Mouse (Mus musculus): ENCODE measurements around the gene Mbd6.
"Not testable (repeated sequence)": the region's sequence is repeated elsewhere in the genome, so short reads cannot be mapped to it uniquely, and the experiment has no call there.

The Mbd6 gene

DNA sequence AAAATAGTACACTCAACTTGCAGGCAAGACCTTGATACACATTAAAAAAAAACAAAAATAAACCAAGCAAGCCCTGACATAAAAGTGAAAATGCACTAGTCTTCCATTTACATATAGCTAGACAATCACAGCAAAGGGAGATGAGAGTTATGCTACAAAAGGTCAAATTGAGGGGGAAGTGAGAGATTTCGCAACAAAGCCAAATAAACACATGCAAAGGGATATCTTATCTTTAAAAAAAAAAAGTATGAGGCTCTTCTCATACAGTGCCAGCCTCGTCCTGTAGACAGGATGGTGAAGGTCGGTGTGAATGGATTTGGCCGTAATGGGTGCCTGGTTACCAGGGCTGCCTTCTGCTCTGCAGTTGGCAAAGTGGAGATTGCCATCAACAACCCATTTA lies 24.0 kb upstream of the Mbd6 start:
- no peak for DNase-seq (ENCODE audit: low spot score in 2 of 2)

DNA sequence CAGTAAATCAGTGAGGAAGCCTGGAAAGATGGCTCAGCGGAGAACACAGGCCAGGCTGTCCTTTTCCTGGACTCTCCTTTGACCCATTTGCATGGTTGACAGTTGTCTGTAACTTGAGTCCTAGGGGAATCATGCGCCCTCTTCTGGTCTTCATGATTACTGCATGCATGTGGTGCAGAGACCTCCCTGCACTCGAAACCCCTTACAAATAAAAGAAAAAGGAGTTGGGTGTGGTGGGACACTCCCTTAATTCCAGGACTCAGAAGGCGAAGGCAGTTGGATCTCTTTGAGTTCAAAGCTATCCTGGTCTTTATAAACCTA lies 23.5 kb upstream of the Mbd6 start:
- DNase-seq (ENCODE audit: low spot score in 2 of 2): peak; percentile 70 to 85

DNA sequence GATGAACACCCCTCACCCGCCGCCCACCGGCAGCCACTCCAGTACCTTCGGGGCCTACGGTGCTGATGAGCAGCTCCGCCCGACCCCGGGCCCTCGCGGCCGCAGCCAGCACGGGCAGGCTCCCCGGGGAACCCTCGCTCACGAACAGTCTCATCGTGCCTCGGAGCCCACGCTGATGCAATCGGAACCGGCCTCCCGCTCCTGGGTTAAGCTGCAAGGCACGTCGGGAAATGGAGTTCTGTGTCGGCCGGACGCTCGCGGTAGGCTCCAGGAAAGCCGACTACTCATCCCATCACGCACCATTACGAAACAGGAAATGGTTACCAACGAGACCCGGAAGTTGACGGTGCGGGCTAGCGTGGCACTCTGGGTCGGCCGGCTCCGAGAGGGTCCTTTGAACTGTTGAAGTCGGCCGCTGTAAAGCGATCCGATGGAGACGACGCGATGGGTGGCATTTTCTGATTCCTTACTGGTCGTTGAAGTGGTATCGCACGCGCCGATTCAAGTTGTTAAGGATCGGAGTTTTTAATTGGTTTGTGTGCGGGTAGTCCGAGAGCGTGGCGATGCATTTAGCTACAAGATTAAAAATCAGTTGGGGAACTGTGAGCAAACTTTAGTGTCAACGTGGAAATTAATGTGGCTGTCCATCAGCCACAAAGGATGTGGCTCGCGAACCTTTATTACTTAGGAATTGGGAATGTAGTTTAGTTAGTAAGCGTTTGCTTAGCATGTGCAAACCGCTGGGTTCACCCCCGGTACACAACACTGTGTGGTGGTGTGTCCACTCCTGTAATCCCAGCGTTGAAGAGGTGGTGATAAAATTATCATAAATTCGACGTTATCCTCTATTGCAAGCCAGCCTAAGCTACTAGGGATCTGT lies 22.9 kb upstream of the Mbd6 start, which contains the start of gene Mars:
Mars (minus strand) TSS at position 311 of the 880 bp plus-strand sequence.
- peak; percentile 83 to 86 for DNase-seq (ENCODE audit: low spot score in 2 of 2)

DNA sequence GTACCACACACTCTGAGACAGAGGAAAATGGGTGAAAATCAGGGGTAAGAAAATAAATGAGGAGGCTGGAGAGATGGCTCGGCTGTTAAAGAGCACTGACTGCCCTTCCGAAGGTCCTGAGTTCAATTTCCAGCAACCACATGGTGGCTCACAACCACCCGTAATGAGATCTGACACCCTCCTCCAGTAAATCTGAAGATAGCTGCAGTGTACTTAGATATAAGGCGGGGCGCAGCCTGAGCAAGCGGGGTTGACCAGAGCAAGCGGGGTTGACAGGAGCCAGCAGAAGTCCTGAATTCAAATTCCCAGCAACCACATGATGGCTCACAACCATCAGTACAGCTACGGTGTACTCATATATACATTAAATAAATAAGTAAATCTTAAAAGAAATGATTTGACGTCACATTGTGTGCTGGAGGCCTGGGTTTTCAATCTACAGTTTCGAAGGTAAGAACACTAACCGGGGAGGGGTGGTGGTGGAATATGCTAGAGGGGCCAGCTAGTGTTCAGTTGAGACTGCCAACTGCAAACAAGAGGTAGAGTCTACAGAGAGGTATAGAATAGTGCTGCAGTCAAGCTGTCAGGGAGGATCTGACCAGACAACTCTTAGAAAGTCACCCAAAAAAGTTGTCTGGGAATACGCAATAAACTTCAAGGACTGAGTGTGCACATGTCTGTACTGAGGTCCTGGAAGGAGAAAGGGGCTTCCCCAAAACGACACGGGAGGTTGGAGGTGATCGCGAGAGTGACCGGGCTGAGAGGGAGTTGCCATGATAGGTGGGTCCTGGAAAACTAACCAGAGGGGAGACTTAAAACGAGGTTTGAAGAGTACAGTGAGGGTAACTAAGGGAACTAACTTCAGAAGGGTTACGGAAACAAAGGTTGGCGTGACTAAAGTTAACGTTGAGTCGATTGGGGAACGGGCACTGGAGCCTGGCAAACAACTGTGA lies 22.0 kb upstream of the Mbd6 start:
- no peak for DNase-seq (ENCODE audit: low spot score in 2 of 2)

DNA sequence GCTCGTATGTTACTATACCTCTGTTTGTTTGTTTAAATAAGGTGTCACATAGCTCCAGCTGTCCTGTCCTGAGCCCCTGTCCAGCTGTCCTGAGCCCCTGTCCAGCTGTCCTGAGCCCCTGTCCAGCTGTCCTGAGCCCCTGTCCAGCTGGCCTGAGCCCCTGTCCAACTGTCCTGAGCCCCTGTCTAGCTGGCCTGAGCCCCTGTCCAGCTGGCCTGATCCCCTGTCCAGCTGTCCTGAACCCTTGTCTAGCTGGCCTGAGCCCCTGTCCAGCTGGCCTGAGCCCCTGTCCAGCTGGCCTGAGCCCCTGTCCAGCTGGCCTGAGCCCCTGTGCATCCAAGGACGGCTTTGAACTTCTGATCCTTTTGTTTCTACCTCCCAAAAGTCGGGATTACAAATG lies 20.3 kb upstream of the Mbd6 start:
- not testable (repeated sequence) for DNase-seq (ENCODE audit: low spot score in 2 of 2)

DNA sequence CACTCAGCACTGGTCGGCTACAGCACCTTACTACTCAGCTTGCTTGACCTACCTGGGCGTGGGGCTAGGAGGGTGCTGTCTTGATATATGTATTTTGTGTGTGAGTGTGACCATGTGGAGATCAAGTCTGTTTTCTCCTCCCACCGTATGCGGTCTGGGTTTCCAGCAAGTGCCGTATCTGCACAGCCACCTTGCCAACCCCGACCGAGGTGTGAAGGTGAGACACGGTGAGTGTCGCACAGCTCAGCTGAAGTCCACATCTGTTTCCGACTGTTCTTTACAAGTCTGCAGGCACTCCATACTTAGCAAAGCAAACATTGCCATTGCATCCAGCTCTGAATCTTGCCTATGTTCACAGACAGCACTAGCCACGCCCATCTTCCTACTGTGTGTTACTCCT lies 14.3 kb upstream of the Mbd6 start:
- DNase-seq (ENCODE audit: low spot score in 2 of 2): no peak

DNA sequence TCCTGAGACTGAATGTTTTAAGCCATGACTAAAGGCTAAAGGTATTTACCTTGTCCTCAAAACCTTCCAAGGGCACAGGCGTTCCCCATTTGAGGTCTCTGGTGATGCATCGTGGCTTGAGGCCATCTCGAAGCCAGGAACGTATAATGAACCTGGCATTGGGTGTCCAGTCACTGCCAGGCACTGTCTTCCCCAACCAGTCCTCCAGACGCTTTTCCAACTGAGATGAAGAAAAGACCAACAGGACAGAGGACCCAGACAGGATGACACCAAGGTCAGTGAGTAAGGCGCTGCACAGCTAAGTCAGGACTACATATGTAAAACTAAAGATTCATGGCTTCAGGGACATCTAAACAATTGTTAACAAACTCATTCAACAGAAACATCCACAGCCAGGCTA lies 11.5 kb upstream of the Mbd6 start:
- no peak for DNase-seq (ENCODE audit: low spot score in 2 of 2)

DNA sequence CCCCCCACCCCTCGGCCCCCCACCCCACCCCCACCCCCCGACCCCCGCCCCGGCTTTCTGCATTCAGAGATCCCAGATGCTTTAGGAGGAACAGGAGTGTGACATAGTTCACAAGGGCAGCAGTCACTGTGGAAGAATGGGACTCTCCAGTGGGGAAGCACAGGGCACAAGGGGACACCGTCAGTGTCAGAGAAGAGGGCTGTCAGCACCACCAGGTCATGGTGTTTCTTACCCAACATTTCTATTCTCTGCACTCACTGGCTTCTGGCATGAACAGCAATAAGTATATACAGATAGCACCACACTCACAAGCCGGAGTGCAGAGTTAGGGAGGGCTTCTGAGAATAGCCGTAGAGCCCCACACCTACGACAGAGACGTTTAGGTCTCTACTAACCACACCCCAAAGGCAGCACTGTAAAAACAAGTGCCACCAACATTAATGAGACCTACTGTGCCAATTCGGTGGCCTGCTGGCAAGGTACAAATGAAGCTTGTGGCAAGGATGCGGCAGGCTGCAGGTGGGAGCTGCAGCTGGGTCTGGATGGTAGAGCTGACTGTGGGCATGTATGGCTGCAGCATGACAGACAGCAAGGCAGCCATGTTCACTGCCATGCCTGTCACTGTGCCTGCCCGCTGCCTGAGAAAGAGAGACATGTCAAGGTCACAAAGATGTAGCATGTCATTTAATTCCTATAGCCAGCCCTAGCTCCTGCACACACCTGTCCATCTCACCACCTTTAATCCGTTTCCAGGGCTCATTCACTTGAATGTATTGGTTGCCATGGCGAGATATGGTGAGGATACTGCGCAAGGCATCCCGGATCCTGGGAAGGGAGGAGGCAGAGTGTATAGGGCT lies 8.4 kb upstream of the Mbd6 start:
- DNase-seq (ENCODE audit: low spot score in 2 of 2): no peak

DNA sequence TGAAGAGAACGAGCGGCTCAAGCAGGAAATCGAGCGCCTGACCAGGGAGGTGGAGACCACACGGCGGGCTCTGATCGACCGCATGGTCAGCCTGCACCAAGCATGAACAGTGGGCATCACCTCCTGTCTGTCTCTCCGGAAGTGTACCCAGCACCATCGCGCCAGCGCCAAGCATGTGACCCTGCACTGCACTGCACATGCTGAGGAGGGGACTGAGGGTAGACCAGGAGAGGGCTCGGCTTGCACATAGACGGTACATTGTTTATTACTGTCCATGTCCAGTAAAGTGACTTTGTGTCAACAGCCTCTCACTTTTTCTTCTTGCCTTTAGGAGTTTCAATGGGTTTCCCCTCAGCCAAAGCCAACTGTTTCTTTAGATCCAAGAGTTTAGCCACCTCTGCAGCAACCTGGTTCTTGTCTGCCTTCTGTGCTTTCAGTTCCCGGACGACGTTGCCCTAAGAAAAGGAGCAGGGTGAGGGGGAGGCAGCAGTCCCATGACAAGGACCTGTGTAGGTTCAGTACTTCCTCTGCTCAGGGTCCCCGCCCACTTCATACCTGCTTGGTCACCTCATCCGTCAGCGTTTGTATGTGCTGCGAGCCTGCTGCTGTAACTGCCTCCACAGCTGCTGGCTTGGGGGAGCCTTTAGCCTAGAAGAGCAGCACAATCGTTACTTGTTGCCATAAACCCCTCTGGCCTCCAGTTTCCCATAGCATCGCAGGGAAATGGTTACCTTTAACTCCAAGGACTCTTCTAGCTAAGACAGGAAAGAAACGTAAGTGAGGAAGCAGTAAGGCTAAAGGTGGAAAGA lies 7.4 kb upstream of the Mbd6 start:
- DNase-seq (ENCODE audit: low spot score in 2 of 2): no peak

DNA sequence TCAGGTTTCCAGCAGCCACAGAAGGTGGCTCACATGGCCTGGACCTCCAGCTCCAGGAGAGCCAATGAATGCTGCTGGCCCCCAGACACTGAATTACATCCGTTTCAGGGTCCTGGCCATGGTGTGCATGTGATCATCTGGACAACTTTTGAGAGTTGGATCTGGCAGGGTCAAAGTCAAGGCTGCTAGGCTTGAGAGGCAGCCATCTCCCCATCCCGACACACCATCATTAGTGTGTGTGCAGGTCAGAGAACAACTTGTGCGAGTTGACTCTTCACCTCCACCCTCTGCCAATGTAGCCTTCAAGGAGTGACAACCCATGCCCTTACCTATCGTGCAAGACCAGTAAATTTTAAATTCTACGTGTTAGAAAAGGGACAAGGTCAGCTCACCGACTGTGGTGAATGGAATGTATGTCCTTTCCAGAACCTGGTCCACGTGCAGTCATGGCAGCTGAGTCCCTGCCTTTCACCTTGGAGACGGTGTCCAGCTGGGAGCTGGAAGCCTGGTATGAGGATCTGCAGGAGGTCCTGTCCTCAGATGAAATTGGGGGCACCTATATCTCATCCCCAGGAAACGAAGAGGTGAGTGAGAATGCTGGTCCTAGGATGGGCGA lies 6.2 kb upstream of the Mbd6 start:
- no peak for DNase-seq (ENCODE audit: low spot score in 2 of 2)

DNA sequence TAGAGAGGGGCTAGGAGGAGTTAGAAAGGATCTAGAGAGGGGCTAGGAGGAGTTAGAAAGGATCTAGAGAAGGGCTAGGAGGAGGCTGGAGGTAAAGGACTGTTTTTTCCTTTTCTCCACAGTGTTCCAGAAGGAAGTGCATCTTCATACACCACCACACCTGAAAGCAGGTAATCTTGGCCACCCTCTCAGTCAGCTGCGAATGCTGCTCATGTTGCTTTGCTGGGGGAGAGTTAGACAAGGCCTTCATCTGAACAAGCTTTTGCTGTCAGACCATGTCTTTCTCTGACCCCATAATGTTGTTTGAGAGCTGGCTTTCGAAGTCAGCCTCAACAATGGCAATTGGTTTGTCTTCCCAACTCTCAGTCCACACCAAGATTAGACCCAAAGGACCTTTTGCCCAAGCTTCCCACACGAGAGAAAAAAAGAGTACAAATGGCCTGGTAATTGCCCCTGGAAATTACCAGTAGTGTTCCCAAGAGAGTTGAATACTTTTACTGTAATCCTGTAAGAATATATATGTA lies 4.8 kb upstream of the Mbd6 start:
- no peak for DNase-seq (ENCODE audit: low spot score in 2 of 2)

DNA sequence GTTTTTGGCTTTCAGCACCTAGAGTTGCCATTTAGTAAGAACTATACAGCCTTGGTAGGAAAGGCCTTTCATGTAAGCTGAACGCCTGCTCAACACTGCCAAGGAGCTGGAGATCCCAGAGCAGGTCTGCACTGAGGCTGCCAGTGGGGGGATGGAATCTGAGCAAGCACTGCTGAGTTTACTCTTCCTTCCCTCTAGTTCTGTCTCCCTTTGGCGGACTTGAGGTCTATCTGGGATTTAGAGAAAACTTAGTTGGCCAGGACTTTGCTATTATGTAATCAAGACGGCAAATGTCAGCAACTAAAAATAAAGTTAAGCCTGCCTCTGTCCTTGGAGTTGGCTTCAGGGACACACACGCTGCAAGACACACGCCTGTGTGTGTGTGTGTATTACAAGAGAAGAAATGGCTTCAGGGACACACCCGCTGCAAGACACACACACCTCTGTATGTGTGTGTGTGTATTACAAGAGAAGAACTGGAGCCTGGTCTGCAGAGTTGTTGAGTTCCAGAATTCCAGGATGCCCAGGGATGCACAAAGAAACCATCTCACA lies 4.2 kb upstream of the Mbd6 start:
- DNase-seq (ENCODE audit: low spot score in 2 of 2): no peak

DNA sequence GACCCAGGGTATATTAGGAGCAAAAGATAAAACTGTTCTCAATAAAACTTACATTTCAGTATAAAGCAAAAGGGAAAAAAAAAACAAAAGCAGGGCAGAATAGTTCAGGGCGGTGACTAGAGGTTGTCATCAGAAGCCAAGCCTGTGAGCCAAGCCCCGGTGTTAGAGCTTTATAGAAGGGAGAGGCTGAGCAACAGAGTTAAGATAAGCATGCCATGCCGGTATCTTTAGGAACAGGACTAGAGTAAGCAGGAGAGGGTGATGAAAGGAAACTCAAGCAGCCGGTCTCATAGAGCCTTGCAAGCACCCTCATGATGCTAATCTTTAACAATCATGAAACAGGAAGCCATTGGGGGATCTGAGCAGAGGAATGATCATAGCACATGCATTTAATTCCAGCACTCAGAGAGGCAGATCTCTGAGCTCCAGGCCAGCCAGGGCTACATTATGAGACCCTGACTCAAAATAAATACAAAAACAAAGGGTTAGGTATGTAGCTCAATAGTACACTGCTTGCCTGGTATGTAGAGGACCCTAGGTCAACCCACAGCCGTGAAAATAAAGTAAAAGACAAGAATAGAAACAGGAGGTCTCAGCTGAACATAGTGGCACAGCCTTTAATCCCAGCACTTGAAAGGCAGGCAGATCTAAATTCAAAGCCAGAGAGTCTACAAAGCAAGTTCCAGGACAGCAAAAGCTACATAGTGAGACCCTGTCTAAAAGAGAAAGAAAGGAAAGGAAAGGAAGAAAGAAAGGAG lies 3.2 kb upstream of the Mbd6 start:
- DNase-seq (ENCODE audit: low spot score in 2 of 2): no peak

DNA sequence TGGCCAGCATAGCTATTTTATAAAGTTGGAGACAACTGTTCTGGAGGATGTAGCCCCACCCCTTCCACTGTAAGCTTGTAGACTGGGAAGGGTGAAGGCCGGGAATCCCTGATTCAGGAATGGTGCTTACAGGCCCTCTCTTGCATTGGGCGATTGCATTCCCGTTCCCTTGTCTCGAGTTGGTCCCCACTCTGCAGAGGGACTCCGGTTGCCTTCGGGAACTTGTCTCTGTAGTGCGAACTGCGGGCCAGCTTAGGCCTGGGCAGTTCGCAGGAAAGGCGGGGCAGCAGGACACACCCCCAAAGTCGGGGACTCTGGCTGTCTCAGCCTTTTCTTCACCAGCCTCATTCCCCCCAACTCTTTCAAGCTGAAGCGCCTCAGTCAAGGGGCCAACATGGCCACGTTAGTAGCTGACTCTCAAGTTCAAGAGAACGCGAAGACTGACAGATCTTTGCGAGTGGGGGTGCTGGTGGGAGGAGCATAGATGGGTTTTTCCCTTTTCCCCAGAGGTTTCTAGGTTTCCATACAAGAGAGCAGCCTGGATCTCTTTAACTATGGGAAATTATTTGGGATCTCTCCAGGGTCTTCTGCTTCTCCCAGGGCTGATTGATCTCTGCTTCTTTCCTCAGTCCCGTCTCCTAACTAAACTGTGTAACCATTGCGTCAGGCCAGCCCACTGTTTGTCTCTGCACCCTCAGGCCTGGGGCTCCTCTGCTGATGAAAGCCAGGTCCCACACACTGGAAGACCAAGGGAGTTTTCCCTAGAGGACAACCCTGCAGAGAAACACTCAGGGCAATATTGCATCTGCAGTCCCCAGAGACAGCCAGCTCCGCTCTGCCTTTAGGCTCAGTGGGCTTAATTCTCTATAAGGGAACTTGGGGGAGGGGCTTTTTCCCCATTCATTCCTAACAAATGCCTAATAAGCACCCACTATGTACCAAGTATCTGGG lies 2.4 kb upstream of the Mbd6 start:
- peak; percentile 43 to 46 for DNase-seq (ENCODE audit: low spot score in 2 of 2)

DNA sequence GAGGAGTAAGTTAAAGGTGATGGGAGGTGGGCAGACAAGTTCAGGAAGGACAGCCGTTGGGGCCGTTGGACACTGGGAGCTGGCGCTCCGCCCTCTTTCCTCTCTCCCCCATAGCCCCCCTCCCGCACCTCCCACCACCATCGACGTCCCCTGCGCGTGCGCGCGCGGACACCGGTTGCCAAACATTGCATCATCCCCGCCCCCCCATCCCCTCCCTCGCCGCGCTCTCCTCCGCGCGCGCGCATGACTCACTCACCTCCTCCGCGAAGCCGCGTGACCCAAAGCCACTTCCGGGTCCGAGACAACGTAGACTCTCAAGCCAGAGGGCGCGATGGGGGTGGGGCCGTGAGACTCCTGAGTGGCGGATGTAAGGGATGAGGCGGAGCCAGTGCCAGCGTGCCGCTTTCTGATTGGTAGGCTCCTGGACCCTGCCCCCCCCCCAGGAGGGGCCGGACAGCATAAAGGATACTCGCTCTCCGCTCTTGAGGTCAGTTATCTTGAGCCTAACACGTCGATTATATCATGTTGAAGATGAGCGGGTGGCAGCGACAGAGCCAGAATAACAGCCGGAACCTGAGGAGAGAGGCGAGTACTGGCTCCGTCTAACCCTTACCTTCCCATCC lies 1.6 kb upstream of the Mbd6 start:
- DNase-seq (ENCODE audit: low spot score in 2 of 2): peak; percentile 98

DNA sequence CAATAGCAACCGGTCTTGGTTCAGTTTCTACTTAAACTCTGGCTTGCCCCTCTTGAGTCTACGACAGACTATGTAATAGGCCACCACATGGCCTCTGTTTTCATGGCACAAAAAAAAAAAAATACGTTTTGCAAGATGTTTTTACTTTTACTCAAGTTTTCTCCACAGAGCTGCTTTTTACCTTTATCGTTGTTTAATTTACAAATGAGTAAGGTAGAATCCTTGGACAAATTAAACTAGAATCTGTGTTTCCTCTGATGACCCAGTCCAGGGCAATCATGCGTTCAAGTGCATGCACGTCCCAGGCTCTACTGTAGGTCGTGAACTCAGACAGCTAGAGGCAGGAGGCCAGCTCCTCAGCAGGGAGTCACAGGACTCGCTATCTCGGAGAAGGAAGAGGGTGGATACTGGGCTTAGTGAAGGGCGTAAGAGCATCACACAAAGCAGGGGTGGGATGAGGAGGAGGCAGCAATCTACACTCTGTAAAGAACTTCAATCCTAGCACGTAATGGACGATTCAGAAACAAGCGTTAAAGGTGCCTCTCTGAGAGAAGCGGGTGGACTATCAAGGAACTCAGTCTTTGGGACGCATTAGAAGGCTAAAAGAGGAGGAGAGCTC lies 864 bp upstream of the Mbd6 start:
- DNase-seq (ENCODE audit: low spot score in 2 of 2): peak; percentile 34 to 41

DNA sequence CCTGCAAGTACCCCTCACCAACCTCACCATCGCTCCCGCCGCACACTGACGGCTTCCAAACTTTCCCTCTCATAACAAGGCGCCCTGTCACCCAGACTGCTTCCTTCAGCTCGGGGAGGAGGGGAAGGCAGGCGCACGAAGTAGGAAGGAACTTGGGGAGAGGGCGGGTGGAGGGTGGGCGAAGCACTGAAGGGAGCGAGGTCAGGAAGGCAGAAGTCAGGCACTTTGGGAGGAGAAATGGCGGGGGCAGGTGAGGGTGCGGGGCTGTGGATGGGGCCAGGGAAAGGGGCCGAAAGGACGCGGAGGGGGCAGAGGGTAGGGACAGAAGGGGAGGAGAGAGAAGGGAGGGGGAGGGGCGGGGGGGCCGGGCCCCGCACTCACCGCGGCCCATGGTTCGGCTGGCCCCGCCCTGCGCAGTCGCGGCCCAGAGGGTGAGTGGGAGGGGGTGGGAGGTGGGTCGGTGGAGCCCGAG lies 454 bp downstream of the Mbd6 start:
- DNase-seq (ENCODE audit: low spot score in 2 of 2): peak in 1 of 2 experiments; percentile 37
